Mouse (Mus musculus) megakaryocyte-erythroid progenitor cell, adult 5 weeks (primary cell): ENCODE data around the gene Onecut1. TPM values are rescaled to one million over a fixed set of nuclear protein-coding genes. Genes with fewer than 3 reads are reported as not detected.

Experiments
- polyA plus RNA-seq: library from polyadenylated mRNA; stranded (reverse); fragments of >175 nt; gene quantifications from 2 replicates; pipeline ENCODE4 v1.2.3, GENCODE M21; 2012

Gene Onecut1
- 0.02 TPM in 1 of 2 replicates, not detected in the other for polyA plus RNA-seq

DNA sequence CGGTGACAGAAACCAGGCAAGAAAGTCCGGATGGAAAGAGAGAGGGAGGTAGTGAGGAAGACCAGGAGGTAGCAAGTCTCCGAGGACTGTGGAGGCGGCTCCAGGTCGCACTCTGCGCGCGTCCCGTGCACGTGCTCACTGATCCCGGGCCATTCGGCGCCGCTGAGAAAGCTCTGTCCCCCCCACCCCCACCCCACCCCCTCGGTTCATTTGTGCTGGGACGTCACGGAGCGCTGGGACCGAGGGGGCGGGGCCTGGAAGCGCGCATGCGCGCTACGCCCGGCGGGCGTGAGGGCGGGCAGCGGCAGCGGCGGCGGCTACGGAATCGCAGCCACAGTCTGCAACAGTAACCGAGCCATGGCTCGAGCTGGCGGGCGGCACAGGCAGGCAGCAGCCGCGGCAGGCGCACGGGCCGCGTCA is at the start of gene Onecut1:
TSS of gene Onecut1 (plus strand) at position 361 of the 420 bp plus-strand sequence.

Other genes starting within 250 kb of the Onecut1 start
- 5.4 and 11.3 TPM in 2 replicates for gene Fam214a, start 91.0 kb downstream of the Onecut1 start, polyA plus RNA-seq
- gene Arpp19, start 175.7 kb downstream of the Onecut1 start, polyA plus RNA-seq, result 65.7 and 88.0 TPM in 2 replicates
- gene Myo5a, start 209.1 kb downstream of the Onecut1 start, polyA plus RNA-seq, result 35.9 and 40.2 TPM in 2 replicates